Mouse (Mus musculus) forebrain, embryonic 11.5 days (tissue): ENCODE results near the gene Lgals7. TPM values are rescaled to one million over a fixed set of nuclear protein-coding genes. Genes with fewer than 3 reads are reported as not detected.

Source experiments
- ATAC-seq: fragments of 200-750 bp; cut with Nextera tagmentation; replicated peaks from 2 replicates; pipeline ENCODE4 v1.8.0; 2017; ENCODE audit warnings: moderate TSS enrichment; ENCODE audit not compliant: low FRiP score
- DNase-seq: peaks from one replicate; pipeline ENCODE4 v3.0.0-alpha.2; 2017; ENCODE audit warnings: low spot score
- H3K27ac ChIP-seq: fragments of 300-500 bp; sonication (generic); 2 replicates; pipeline ENCODE4 v1.5.1; 2014; ENCODE audit warnings: low read depth, low read length
- H3K27me3 ChIP-seq: fragments of 300-500 bp; sonication (generic); 2 replicates; pipeline ENCODE4 v1.6.1; 2014; ENCODE audit warnings: mild to moderate bottlenecking, low read length, mixed read lengths; ENCODE audit not compliant: control insufficient read depth, insufficient read depth
- H3K36me3 ChIP-seq: fragments of 300-500 bp; sonication (generic); 2 replicates; pipeline ENCODE4 v1.6.1; 2014; ENCODE audit warnings: mild to moderate bottlenecking, low read length, moderate library complexity, mixed read lengths; ENCODE audit not compliant: control insufficient read depth, insufficient read depth
- H3K4me1 ChIP-seq: fragments of 300-500 bp; sonication (generic); replicated peaks from 2 replicates; pipeline ENCODE4 v1.6.1; 2014; ENCODE audit warnings: low read length, mixed read lengths; ENCODE audit not compliant: control insufficient read depth, insufficient read depth
- H3K4me2 ChIP-seq: fragments of 300-500 bp; sonication (generic); 2 replicates; pipeline ENCODE4 v1.6.1; 2014; ENCODE audit warnings: low read depth, mild to moderate bottlenecking, low read length, moderate library complexity, mixed read lengths; ENCODE audit not compliant: severe bottlenecking
- H3K4me3 ChIP-seq: fragments of 300-500 bp; sonication (generic); 2 replicates; pipeline ENCODE4 v1.5.1; 2014; ENCODE audit warnings: low read depth, low read length
- H3K9ac ChIP-seq: fragments of 300-500 bp; sonication (generic); 2 replicates; pipeline ENCODE4 v1.6.1; 2014; ENCODE audit warnings: low read length
- H3K9me3 ChIP-seq: fragments of 300-500 bp; sonication (generic); 2 replicates; pipeline ENCODE4 v1.6.1; 2016; ENCODE audit warnings: low read length, mixed read lengths; ENCODE audit not compliant: control insufficient read depth
- WGBS: fragments of 180-500 bp; shearing (Covaris S2); extraction: QIAGEN DNeasy Blood & Tissue Kit; methylation state at CpG from one replicate; pipeline ENCODE4 v1.1.7; 2014; 5-methylcytosine and 5-hydroxymethylcytosine counted together
- polyA plus RNA-seq: library from polyadenylated mRNA; unstranded; fragments of >200 nt; fragmentation: Nextera tagmentation; extraction: Ambion mirVana; gene quantifications from 2 replicates; pipeline ENCODE4 v1.2.1, GENCODE M21; 2014

The Lgals7 gene
- polyA plus RNA-seq, 1 experiment from 2014 or later, result 0.52 TPM

- Histone ChIP-seq H3K9ac (no peak overlapping the region), H3K4me1 (peaks cover 20% of the 10 kb centered on the region), H3K4me2 (no peak overlapping the region), H3K4me3 (no peak overlapping the region), H3K36me3 (peaks cover 68% of the 10 kb centered on the region), H3K9me3 (no peaks in the 10 kb centered on the region), H3K27me3 (no peaks in the 10 kb centered on the region), H3K27ac (no peak overlapping the region)
- ATAC-seq (no peak), DNase-seq (no peak)
- WGBS, result 85% methylated on average over 4 of the region's 4 CpGs
These were observed 44.7 kb upstream of the Lgals7 start for GRCm38 (mm10) chr7:28818861-28819452.

GRCm38 (mm10) chr7:28819571-28819970 lies 44.1 kb upstream of the Lgals7 start:
- Histone ChIP-seq H3K36me3 (peaks cover 63% of the 10 kb centered on the region), H3K4me3 (no peak overlapping the region), H3K27ac (peak overlapping the region; percentile 50; the same call in 1 of the 2 replicates), H3K4me1 (peaks cover 19% of the 10 kb centered on the region), H3K27me3 (no peaks in the 10 kb centered on the region), H3K9me3 (no peaks in the 10 kb centered on the region), H3K4me2 (no peak overlapping the region), H3K9ac (no peak overlapping the region)
- no peak for ATAC-seq
- DNase-seq, result no peak
- 91% methylated on average over 4 of the region's 4 CpGs for WGBS

GRCm38 (mm10) chr7:28820358-28821260 lies 43.0 kb upstream of the Lgals7 start:
- Histone ChIP-seq H3K27me3 (no peaks in the 10 kb centered on the region), H3K36me3 (peaks cover 53% of the 10 kb centered on the region), H3K4me3 (no peak overlapping the region), H3K9me3 (no peaks in the 10 kb centered on the region), H3K4me1 (peaks cover 15% of the 10 kb centered on the region; the same call in 1 of the 2 replicates), H3K27ac (peak overlapping the region; percentile 51; the same call in 1 of the 2 replicates), H3K9ac (no peak overlapping the region), H3K4me2 (no peak overlapping the region)
- 54% methylated on average over 12 of the region's 12 CpGs for WGBS
- DNase-seq (no peak), ATAC-seq (0 out of 2 replicates have a peak, but pooled peaks have one; percentile 28)

- 85% methylated on average over 10 of the region's 10 CpGs for WGBS
- no peak overlapping the region for H3K4me3 ChIP-seq
- H3K4me1 ChIP-seq, result peaks cover 16% of the 10 kb centered on the region; the same call in 1 of the 2 replicates
- no peak overlapping the region for H3K27ac ChIP-seq
- ATAC-seq (no peak), DNase-seq (no peak)
- H3K4me2 ChIP-seq, result no peak overlapping the region
- no peak overlapping the region for H3K9ac ChIP-seq
- H3K9me3 ChIP-seq, result no peaks in the 10 kb centered on the region
- H3K27me3 ChIP-seq, result no peaks in the 10 kb centered on the region
- peaks cover 46% of the 10 kb centered on the region for H3K36me3 ChIP-seq
These were observed 42.3 kb upstream of the Lgals7 start for GRCm38 (mm10) chr7:28821261-28821831.

GRCm38 (mm10) chr7:28822556-28822955 lies 41.1 kb upstream of the Lgals7 start:
- Histone ChIP-seq H3K9me3 (no peaks in the 10 kb centered on the region), H3K27ac (no peak overlapping the region), H3K4me3 (no peak overlapping the region), H3K4me1 (peaks cover 16% of the 10 kb centered on the region; the same call in 1 of the 2 replicates), H3K4me2 (no peak overlapping the region), H3K9ac (no peak overlapping the region), H3K27me3 (no peaks in the 10 kb centered on the region), H3K36me3 (peaks cover 36% of the 10 kb centered on the region)
- WGBS, result 81% methylated on average over 1 of the region's 1 CpGs
- no peak for DNase-seq
- ATAC-seq, result no peak

GRCm38 (mm10) chr7:28822993-28823903 lies 40.4 kb upstream of the Lgals7 start:
- Histone ChIP-seq H3K9ac (no peak overlapping the region), H3K27me3 (no peaks in the 10 kb centered on the region), H3K9me3 (no peaks in the 10 kb centered on the region), H3K36me3 (peaks cover 31% of the 10 kb centered on the region), H3K4me1 (peaks cover 16% of the 10 kb centered on the region; the same call in 1 of the 2 replicates), H3K27ac (peak overlapping the region; percentile 18; the same call in 1 of the 2 replicates), H3K4me3 (no peak overlapping the region), H3K4me2 (no peak overlapping the region)
- DNase-seq (no peak), ATAC-seq (no peak)
- WGBS, result 66% methylated on average over 10 of the region's 10 CpGs

- Histone ChIP-seq H3K9me3 (no peaks in the 10 kb centered on the region), H3K27ac (no peak overlapping the region), H3K9ac (no peak overlapping the region), H3K4me2 (no peak overlapping the region), H3K27me3 (no peaks in the 10 kb centered on the region), H3K36me3 (peaks cover 27% of the 10 kb centered on the region), H3K4me1 (peaks cover 12% of the 10 kb centered on the region; the same call in 1 of the 2 replicates), H3K4me3 (no peak overlapping the region)
- ATAC-seq (no peak), DNase-seq (no peak)
- WGBS, result 78% methylated on average over 2 of the region's 2 CpGs
These were observed 39.7 kb upstream of the Lgals7 start for GRCm38 (mm10) chr7:28823932-28824331.
